Mouse (Mus musculus) limb, embryonic 11.5 days (tissue): ENCODE measurements around the gene Ctsg. TPM values are rescaled to one million over a fixed set of nuclear protein-coding genes. Genes with fewer than 3 reads are reported as not detected.
"Not testable (repeated sequence)": the region's sequence is repeated elsewhere in the genome, so short reads cannot be mapped to it uniquely, and the experiment has no call there.

ENCODE experiments used
- ATAC-seq: fragments of 200-750 bp; cut with Nextera tagmentation; 2 replicates; pipeline ENCODE4 v1.8.0; 2017; ENCODE audit warnings: low read depth; ENCODE audit not compliant: insufficient number of reproducible peaks, low FRiP score, low TSS enrichment
- DNase-seq: peaks from one replicate; pipeline ENCODE4 v3.0.0-alpha.2; 2015; ENCODE audit warnings: low spot score
- H3K27ac ChIP-seq: fragments of 300-500 bp; sonication (generic); replicated peaks from 2 replicates; pipeline ENCODE4 v1.5.1; 2014; ENCODE audit warnings: low read depth, mild to moderate bottlenecking, low read length
- H3K27me3 ChIP-seq: fragments of 300-500 bp; sonication (generic); 2 replicates; pipeline ENCODE4 v1.6.1; 2014; ENCODE audit warnings: mild to moderate bottlenecking, low read length, mixed read lengths; ENCODE audit not compliant: control insufficient read depth, insufficient read depth
- H3K36me3 ChIP-seq: fragments of 300-500 bp; sonication (generic); 2 replicates; pipeline ENCODE4 v1.6.1; 2014; ENCODE audit warnings: mild to moderate bottlenecking, low read length, moderate library complexity, mixed read lengths; ENCODE audit not compliant: control insufficient read depth, insufficient read depth
- H3K4me1 ChIP-seq: fragments of 300-500 bp; sonication (generic); 2 replicates; pipeline ENCODE4 v1.6.1; 2014; ENCODE audit warnings: low read length, mixed read lengths; ENCODE audit not compliant: control insufficient read depth, insufficient read depth
- H3K4me2 ChIP-seq: fragments of 300-500 bp; sonication (generic); 2 replicates; pipeline ENCODE4 v1.6.1; 2014; ENCODE audit warnings: low read depth, mild to moderate bottlenecking, moderate library complexity; ENCODE audit not compliant: severe bottlenecking
- H3K4me3 ChIP-seq: fragments of 300-500 bp; sonication (generic); 2 replicates; pipeline ENCODE4 v1.5.1; 2014; ENCODE audit warnings: low read depth, low read length
- H3K9ac ChIP-seq: fragments of 300-500 bp; sonication (generic); 2 replicates; pipeline ENCODE4 v1.6.1; 2014; ENCODE audit warnings: mild to moderate bottlenecking, low read length
- H3K9me3 ChIP-seq: fragments of 300-500 bp; sonication (generic); 2 replicates; pipeline ENCODE4 v1.6.1; 2016; ENCODE audit warnings: low read length; ENCODE audit not compliant: control insufficient read depth
- WGBS: fragments of 180-500 bp; shearing (Covaris S2); extraction: QIAGEN DNeasy Blood & Tissue Kit; methylation state at CpG from one replicate; pipeline ENCODE4 v1.1.7; 2014; 5-methylcytosine and 5-hydroxymethylcytosine counted together
- polyA plus RNA-seq: library from polyadenylated mRNA; unstranded; fragments of >200 nt; fragmentation: Nextera tagmentation; extraction: Ambion mirVana; gene quantifications from 2 replicates; pipeline ENCODE4 v1.2.1, GENCODE M21; 2014

Ctsg gene
- polyA plus RNA-seq, 1 experiment from 2014 or later = not detected

DNA sequence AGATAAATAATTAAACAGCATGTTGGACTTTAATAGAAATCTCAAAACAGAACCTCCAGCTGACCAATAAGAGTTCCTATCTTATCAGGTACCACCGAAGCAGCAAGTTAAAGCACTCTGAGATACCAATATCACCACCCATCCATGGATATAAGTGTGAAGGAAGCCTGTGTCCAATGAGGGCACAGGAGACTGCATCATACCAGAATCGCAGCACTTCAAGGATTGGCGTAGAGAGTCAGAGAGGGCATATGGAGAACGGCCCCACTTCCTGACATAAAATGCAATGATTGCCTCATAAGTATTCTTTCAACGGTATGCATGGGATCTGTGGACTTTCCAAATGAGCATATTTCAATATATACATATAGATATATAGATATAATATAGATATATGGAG is 2.6 kb upstream of the Ctsg start:
- ATAC-seq = no peak
- Histone ChIP-seq H3K9me3 (no peaks in the 10 kb centered on the region), H3K36me3 (no peaks in the 10 kb centered on the region), H3K9ac (no peak overlapping the region), H3K4me3 (no peak overlapping the region), H3K27me3 (no peaks in the 10 kb centered on the region), H3K4me2 (no peak overlapping the region), H3K27ac (no peak overlapping the region), H3K4me1 (no peaks in the 10 kb centered on the region)
- no peak for DNase-seq
- WGBS = 89% methylated on average over 5 of the region's 5 CpGs

DNA sequence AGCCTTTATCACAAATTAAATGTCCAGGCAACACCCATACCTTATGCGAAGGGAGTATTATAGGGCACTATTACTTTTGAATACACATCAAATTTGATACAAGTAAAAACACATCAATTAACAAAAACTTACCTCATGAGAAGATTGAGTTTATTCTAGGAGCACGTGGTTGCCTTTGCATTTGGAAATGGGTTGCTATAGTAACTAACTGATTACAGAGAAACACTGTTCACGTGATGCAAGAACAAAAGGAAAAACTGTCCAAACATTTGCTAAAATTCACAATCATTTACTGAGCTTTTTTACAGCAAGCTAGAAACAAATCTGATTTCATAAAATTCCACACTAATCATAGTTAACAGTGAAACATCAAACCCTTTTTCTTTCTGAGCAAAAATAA is 1.1 kb upstream of the Ctsg start:
- 83% methylated on average over 3 of the region's 3 CpGs for WGBS
- Histone ChIP-seq H3K4me2 (no peak overlapping the region), H3K4me1 (no peaks in the 10 kb centered on the region), H3K27ac (no peak overlapping the region), H3K9ac (no peak overlapping the region), H3K36me3 (no peaks in the 10 kb centered on the region), H3K27me3 (no peaks in the 10 kb centered on the region), H3K4me3 (no peak overlapping the region), H3K9me3 (no peaks in the 10 kb centered on the region)
- ATAC-seq = no peak
- DNase-seq = no peak

DNA sequence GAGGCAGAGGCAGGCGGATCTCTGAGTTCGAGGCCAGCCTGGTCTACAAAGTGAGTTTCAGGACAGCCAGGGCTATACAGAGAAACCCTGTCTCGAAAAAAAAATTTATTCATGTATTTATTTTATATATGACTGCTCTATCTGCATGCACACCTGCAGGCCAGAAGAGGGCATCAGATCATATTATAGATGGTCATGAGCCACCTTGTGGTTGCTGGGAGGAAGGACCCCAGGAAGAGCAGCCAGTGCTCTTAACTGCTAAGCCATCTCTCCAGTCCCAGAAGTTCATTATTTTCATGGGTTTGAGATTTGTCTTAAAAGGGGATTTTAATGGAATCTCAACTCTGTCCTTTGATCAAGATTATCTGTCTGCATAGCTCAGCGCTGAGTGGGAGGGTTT is 3.4 kb downstream of the Ctsg start:
- ATAC-seq (no peak), DNase-seq (no peak)
- H3K9ac ChIP-seq = no peak overlapping the region
- no peaks in the 10 kb centered on the region for H3K9me3 ChIP-seq
- H3K27me3 ChIP-seq = no peaks in the 10 kb centered on the region
- H3K4me2 ChIP-seq = no peak overlapping the region
- H3K4me3 ChIP-seq = no peak overlapping the region
- H3K27ac ChIP-seq = no peak overlapping the region
- H3K36me3 ChIP-seq = no peaks in the 10 kb centered on the region
- no peaks in the 10 kb centered on the region for H3K4me1 ChIP-seq
- 75% methylated on average over 4 of the region's 4 CpGs for WGBS

DNA sequence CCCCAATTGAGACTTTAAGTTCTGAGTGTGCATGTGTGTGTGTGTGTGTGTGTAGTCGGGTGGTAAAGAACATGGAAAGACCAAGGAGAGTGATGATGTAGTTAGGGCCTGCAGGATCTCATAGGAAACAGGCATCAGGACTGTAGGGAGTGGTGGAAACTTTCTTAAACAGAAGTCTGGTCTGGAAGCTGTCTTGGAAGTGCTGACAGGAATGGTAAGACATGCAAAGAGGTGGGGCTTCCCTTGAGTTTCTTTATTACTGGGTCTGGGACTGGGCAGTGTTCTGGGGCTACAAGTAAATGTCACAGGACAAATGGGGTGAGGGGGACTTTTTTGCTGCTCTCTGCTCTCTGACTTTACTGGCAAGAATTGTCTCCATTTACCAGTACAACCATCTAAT is 4.8 kb downstream of the Ctsg start:
- no peaks in the 10 kb centered on the region for H3K4me1 ChIP-seq
- no peaks in the 10 kb centered on the region for H3K27me3 ChIP-seq
- H3K4me2 ChIP-seq = no peak overlapping the region
- H3K27ac ChIP-seq = no peak overlapping the region
- ATAC-seq = no peak
- H3K36me3 ChIP-seq = no peaks in the 10 kb centered on the region
- WGBS = 77% methylated on average over 1 of the region's 1 CpGs
- H3K9ac ChIP-seq = no peak overlapping the region
- no peak overlapping the region for H3K4me3 ChIP-seq
- no peak for DNase-seq
- no peaks in the 10 kb centered on the region for H3K9me3 ChIP-seq

DNA sequence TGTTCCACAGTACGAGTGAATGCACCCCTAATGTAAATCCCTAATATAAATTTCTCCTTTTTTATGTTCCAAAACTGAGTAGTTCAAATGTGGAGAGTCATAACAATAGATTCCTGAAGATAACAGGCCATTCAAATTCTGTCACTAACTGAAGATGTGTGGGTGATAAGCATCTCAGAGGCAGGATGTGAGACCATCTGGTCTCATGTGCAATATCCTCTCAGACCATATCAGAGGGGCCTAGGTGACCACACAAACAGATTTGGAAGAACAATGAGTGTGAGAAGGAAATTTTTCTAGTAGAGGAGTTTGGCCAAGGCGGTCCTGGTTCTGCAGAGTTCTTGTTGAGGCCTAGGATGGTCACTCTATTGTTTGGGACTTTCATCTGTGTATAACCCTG is 9.0 kb downstream of the Ctsg start:
- Histone ChIP-seq H3K4me2 (no peak overlapping the region), H3K27ac (no peak overlapping the region), H3K4me1 (no peaks in the 10 kb centered on the region), H3K27me3 (no peaks in the 10 kb centered on the region), H3K4me3 (no peak overlapping the region), H3K9me3 (no peaks in the 10 kb centered on the region), H3K9ac (no peak overlapping the region), H3K36me3 (no peaks in the 10 kb centered on the region)
- 75% methylated on average over 2 of the region's 2 CpGs for WGBS
- no peak for DNase-seq
- ATAC-seq = no peak

DNA sequence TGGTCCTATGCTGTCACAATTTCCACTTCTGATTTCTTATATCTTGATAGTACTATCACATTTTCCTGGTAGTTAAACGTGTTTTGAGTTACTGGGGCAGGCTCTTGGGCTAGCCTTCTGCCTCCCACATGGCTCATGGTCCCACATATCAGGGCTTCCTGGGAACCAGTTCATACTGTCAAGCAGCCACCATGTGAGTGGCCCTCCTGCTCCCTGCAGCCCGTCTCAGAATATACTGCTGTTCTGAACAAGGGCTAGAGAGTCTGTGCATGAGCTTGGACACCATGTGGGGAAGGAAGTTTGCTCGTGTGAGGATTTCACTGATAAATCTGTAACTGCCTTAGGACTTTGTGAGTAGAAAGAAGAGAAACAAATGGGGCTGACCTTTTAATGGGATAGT is 15.7 kb downstream of the Ctsg start:
- DNase-seq (no peak), ATAC-seq (no peak)
- 75% methylated on average over 3 of the region's 3 CpGs for WGBS
- H3K4me3 ChIP-seq = no peak overlapping the region
- H3K4me1 ChIP-seq = no peaks in the 10 kb centered on the region
- no peaks in the 10 kb centered on the region for H3K9me3 ChIP-seq
- H3K4me2 ChIP-seq = no peak overlapping the region
- H3K27me3 ChIP-seq = no peaks in the 10 kb centered on the region
- H3K27ac ChIP-seq = no peak overlapping the region
- no peaks in the 10 kb centered on the region for H3K36me3 ChIP-seq
- no peak overlapping the region for H3K9ac ChIP-seq

DNA sequence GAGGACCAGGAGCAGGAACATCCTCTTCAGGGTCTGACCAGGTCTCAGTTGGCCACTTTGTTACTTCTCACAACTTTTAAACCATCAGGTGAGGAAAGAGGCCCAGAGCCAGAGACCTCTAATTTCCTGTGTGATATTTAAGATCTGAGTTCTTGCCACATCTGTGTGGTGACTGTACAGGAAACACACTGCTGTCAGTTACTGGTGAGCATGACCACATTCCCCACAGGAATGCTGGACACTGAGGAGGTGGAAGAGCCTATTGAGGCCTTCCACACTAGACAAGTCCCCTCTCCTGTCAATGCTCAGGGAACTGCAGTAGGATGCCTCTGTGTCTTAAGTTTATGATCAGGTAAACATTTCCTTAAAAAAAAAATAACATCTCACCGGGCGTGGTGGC is 17.2 kb downstream of the Ctsg start, which contains the start of gene Mcpt8:
Gene Mcpt8 (minus strand): TSS at position 107 of the 400 bp plus-strand sequence.
- H3K4me2 ChIP-seq = no peak within 1 kb of the TSS
- no peaks in the 10 kb centered on the region for H3K9me3 ChIP-seq
- H3K27me3 ChIP-seq = no peaks in the 10 kb centered on the region
- no peaks in the 10 kb centered on the region for H3K36me3 ChIP-seq
- no peaks in the 10 kb centered on the region for H3K4me1 ChIP-seq
- DNase-seq = no peak
- H3K27ac ChIP-seq = no peak within 1 kb of the TSS
- no peak within 1 kb of the TSS for H3K4me3 ChIP-seq
- 91% methylated on average over 2 of the region's 2 CpGs for WGBS
- H3K9ac ChIP-seq = no peak within 1 kb of the TSS
- ATAC-seq = no peak

DNA sequence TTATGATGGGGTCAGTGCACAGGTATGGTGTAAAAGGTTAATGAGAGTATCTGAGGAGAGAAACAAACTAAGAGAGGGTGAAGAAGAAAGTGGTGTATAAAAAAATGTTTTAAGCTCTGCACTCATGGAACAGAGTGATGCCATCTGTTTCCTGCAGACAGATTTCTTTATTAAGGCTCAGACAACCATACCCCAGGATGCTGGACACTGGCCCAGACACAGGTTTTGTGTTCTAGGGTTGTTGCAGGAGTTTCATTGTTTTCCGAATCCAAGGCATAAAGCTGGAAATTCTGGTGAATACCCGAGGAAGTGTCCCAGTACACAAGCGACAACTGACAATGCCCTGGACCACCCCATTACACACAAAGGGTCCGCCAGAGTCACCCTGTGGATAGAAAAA is 20.4 kb downstream of the Ctsg start:
- 89% methylated on average over 4 of the region's 4 CpGs for WGBS
- ATAC-seq = no peak

DNA sequence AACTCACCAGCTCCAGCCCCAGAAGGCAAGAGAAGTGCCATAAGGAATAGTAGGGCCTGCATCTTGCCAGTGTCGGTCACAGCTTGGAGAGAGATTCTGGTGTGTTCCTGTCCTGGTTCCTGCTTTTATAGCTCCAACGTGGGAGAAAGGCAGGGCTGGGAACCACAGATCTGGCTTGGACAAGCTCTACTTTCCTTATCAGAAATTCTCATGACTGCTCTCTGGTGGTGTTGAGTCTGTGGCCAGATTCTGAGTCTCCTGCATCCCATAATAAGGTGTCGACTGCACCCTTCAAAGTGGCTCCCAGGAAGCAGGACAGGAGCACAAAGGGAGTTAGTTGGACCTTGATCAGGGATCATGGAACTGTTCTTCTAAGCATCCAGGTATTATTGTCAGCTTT is 40.2 kb downstream of the Ctsg start, which contains the start of gene Mcpt4:
Gene Mcpt4 (minus strand): TSS at position 101 of the 400 bp plus-strand sequence.
- H3K9ac ChIP-seq, DNase-seq, H3K9me3 ChIP-seq, H3K27me3 ChIP-seq, H3K4me1 ChIP-seq, H3K4me2 ChIP-seq, H3K27ac ChIP-seq, ATAC-seq, H3K36me3 ChIP-seq, H3K4me3 ChIP-seq: not testable (repeated sequence)
- 71% methylated on average over 3 of the region's 3 CpGs for WGBS

More for the DNA sequence above, 20.4 kb downstream of the Ctsg start:
- Histone ChIP-seq H3K9ac (no peak overlapping the region), H3K27me3 (no peaks in the 10 kb centered on the region), H3K36me3 (no peaks in the 10 kb centered on the region), H3K9me3 (no peaks in the 10 kb centered on the region), H3K4me2 (no peak overlapping the region), H3K4me3 (no peak overlapping the region), H3K4me1 (no peaks in the 10 kb centered on the region), H3K27ac (no peak overlapping the region)
- DNase-seq = no peak
